Mouse (Mus musculus) hindlimb bud, embryonic 11.5 days (tissue): ENCODE data around the gene Depp1.
A peak's percentile ranks its signal among the peaks of the same experiment; 100 is the strongest.
"Not testable (repeated sequence)": the region's sequence is repeated elsewhere in the genome, so short reads cannot be mapped to it uniquely, and the experiment has no call there.

Experiments
- DNase-seq: peaks from one replicate; pipeline ENCODE4 v3.0.0-alpha.2; 2012; ENCODE audit warnings: low read depth, low spot score; ENCODE audit errors: extremely low spot score

Depp1 gene

DNA sequence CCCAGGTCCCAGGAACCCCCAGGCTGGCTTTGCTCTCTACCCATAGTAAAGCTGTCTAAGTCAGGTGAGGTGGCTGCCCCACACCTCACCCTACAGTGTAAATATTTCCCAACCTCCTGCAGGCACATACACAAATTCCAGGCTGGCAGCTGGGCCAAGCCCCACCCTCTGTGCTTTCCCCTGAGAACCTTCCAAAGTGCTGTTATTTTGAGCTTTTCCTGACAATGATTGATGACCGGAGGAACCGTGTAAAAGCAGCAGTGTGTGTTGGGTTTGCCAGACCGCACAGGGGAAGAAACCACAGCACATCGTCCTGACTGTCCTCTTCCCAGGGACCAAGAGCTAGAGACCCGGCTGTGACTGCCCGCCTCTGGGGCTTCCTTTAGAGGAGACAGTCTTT lies at the start of gene Depp1:
Gene Depp1 (plus strand): TSS at position 204 of the 400 bp plus-strand sequence.
- no peak for DNase-seq

DNA sequence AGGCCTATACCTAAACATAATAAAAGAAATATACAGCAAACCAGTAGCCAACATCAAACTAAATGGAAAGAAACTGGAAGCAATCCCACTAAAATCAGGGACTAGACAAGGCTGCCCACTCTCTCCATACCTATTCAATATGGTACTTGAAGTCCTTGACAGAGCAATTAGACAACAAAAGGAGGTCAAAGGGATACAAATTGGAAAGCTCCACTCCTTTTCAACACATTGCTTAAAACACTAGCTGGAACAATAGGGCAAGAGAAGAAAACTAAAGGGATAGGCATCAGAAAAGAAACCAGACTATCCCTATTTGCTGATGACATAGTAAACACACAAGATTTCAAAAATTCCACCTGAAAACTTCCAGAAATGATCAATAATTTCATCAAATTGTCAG lies 49.4 kb upstream of the Depp1 start:
- not testable (repeated sequence) for DNase-seq

DNA sequence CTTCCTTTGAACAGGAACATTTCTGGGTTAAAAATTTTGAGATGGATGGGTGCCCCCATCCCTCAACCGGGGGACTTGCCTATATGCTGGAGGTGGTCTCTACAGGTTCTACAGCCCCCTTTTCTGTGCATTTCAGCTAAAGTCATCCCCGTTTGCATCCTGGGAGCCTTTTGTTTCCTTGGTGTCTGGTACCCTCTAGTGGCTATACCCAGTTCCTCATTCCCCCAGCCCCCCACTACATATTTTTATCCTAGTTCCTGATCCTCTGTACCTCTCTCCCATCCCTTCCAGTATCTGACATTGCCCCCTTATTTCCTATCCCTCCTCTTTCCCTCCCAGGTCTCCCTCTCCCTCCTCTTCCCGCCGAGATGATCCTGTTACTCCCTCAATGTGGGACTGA lies 43.2 kb upstream of the Depp1 start:
- no peak for DNase-seq

DNA sequence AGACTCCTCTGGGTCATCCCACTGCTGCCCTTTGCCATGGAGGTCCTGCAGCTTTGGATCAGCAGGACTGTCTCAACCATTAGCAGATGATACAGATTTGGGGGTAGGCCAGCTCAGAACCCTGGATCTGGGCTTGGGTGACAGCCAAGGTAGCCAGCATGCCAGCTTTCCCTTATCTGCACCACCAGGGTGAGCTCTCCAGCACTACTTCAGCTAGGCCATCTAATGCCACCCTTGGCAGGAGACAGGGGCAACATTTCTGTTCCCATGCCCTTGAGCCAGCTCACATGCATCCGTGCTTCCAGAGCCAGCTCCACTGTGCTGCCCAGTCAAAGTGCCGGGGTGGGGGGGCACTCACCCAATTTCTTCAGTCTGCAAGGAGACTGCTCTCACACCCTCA lies 34.7 kb upstream of the Depp1 start:
- DNase-seq, result no peak

DNA sequence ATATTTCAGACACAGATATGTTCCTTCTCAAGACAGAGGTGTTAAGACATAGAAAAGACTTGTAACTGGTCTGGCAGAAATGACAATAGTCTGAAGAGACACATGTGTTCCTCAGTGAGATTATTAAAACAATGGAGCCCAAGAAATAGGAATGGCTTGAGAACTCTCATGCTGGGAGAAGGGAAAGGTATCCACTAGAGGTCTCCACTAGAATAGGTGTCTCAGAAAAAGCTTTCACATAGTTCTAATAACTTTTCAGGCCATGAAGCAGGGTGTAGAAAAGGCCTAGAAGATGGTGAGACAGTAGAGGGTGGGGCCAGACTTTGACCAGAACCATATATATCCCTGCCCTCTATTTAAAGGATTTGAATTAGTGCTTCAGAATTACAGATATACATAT lies 32.3 kb upstream of the Depp1 start:
- DNase-seq, result no peak

DNA sequence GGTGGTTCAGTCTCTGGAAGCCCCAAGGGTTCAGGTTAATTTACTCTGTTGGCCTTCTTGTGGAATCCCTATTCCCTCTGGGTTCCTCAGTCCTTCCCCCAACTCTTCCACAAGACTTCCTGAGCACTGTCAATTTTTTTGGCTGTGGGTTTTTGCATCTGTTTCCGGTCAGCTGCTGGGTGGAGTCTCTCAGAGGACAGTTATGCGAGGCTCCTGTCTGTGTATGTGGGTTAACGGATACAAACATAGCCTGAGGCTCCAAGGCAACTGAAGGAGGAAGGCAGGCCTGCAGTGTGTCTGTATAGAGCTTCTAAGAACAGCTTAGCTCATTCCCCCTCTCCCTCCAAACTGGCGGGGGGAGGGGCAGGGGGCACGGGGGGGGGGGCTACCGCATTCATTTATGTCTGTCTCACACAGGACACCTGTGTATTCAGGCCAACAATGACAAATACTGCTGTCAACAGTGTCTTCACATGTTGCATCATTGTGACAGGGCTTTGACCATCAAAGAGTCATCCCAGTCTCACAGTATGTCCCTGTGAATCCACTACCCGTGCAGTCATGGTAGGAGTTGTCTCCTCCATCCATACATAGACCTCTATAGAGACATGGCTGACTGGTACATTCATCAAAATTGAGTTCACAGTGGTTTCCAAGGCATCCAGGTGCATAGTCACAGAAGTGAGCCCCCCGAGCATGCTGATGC lies 28.9 kb upstream of the Depp1 start:
- DNase-seq, result no peak

DNA sequence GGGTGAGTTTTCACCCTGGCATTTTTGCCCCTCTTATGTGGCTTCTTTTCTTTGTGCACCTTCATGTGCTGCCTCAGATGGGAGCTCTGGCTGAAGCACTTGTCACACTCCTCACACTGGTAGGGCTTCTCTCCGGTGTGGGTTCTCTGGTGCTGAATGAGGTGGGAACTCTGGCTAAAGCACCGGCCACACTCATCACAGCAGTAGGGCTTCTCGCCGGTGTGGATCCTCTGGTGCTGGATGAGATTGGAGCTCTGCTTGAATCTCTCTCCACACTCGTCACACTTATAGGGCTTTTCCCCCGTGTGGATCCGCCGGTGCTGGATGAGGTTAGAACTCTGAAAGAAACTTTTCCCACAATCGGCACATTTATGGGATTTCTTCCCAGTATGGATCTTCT lies 24.0 kb upstream of the Depp1 start:
- not testable (repeated sequence) for DNase-seq

DNA sequence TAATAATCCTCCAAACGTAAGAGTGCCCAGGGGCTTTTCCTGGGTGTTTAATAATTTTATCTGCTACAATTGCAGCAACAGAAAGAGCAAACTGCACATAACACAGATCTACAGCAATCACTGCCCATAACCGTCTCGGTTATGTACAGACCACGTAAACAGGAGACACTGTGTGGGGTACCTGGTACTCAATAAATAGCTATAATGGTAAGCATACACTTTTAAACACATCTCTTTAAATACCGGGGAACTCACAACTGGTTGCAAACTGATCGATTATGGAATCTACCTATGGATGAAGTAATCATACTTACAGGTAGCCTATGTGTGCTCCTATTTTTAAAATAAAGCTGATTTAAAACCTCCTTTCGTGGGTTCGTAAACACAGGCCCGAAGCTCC lies 22.3 kb upstream of the Depp1 start:
- no peak for DNase-seq

DNA sequence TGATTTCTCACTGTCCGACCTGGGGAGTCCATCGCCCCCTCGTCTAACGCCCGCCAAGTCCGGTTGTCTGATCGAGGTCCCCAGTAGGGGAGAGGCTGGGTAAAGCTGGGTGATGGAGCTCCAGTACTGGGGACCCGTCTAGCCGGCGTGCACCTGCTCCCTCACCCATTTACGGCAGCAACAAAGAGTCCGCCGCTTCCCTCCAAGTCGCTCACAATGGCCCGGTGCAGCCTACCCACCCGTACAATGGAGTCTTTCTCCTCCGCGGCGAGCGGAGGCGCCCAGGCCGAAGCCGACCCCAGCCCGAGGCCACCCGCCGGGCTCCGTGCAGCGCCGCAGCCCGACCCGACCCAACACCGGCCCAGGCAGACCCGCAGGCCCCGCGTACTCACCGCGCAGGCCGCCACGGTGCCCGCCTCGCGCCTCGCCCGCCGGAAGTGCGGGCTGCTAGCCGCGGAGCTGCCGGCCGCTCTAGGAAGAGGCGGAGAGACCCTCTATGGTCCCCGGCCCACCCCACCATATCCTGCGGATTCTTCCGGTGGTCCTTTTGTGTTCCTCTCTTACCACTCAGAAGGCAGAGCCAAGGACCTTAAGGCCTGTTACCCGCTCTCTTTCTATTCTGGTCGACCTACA lies 21.8 kb upstream of the Depp1 start, which contains the start of gene Zfp422:
Gene Zfp422 (minus strand): TSS at position 461 of the 633 bp plus-strand sequence.
- peak; percentile 30 for DNase-seq

DNA sequence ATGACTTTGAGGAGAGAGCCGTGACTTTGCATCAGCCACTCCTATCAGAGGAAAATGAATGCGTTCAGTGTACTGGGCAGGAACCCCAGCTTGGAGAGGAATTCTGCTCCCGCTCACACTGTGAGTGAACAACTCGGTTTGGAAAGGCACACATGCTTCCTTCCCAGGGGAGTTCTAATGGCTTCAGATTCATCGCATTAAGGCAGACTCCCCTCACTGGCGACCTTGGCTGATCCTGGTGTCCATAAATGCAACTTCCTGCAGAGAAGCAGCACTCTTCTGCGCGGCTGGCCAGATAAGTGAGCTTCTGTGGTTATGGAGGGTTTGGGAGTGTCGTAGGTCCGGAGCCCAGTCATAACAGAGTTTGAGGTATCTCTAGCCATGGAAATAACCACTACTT lies 20.6 kb upstream of the Depp1 start:
- no peak for DNase-seq

DNA sequence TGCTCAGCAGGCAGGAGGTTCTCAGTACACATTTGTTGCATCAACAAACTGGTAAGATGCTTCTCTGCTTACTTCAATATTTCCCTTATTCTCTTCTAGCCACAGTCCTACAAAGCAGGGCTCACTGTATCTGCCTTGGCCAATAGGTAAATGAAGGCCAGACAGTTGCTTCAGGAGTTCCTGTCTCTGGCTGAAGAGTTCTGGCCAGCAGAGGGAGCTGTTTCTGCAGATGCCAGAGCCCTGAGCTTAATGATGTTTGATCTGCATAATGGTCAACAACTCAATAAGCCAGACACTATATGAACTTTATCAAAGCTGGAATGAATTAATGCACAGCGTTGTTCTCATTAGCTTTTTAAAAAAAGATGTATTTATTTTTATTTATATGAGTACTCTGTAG lies 18.3 kb upstream of the Depp1 start:
- no peak for DNase-seq

DNA sequence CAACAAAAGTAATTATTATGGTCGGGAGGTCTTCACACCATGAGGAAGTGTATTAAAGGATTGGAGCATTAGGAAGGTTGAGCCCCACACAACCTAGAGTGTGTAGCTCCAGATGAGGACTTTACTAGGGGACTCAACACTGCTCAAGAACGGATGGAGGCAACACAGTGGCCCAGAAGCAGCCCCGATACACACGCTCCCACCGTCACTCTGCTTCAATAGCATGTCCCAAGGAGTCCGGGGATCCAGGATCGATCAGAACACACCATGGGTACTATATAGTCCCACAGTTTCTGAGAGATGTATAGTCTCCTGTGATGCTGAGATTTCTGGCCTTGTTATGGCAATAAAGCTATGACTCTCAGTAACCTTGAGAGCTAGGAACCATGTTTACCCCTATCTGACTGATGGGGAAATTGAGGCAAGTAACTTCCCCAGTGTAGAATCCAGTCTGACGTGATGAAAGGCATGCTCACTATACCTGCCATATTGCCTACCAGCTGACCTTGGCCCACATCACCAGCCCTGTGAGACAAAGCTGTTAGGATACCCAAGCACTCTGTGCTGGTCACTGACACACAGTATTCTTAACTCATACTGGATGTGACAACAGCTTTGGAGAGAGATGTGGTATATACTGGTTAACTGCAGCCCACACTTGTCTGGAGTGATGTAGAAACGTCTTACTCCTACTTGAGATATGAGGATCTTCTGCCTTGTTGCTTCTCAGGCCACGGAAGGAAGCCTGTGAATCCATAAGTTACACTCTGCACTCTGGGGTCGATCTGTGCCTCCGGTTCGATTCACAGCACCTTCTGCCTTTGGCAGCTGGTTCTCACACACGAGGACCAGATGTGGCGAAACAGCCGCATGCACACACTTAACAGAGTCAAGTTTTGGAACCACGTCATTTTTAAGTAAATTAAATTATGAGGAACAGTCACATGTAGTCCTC lies 16.4 kb upstream of the Depp1 start:
- DNase-seq, result no peak

DNA sequence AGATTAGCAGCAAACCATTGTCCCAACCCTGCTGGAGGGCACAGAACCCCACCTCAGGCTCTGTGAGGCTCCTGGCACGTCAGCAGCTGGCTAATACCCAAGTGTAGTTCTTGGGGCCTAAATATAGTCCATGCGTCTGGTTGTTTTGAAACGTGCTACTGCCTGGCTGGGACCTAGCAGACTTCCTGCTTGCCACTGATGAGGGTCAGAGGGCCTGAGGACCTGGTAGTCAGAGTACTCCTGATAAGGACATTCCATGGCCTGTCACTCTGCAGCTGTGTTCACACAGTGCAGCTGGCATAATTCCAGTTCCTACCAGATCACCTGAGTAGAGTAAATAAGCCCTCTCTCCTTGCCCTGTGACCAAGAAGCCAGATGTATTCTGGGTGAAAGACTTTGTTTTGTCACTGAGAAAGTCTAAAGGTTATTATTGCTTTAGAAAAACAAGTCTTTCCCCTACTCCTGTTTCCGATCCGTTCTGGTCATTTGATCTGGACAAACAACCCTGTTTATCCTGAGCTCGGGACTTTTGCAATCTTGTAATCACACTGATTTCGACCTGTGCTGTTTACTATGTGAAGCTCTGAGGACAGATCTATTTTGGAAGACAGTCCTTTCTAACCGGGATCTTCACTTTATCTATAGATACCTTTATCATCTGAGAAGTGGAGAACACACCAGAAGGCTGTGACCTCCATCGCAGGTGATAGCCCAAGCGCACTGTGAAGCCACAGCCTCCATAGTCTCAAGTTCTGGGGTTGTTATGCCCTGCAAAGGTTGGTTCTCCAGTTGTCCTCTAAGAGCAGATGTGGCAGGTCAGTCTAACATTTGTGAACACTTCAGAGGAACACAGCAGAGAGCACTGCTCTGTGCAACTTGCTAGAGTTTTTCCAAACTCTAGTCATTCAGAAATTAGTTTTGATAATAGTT lies 14.9 kb upstream of the Depp1 start:
- no peak for DNase-seq

DNA sequence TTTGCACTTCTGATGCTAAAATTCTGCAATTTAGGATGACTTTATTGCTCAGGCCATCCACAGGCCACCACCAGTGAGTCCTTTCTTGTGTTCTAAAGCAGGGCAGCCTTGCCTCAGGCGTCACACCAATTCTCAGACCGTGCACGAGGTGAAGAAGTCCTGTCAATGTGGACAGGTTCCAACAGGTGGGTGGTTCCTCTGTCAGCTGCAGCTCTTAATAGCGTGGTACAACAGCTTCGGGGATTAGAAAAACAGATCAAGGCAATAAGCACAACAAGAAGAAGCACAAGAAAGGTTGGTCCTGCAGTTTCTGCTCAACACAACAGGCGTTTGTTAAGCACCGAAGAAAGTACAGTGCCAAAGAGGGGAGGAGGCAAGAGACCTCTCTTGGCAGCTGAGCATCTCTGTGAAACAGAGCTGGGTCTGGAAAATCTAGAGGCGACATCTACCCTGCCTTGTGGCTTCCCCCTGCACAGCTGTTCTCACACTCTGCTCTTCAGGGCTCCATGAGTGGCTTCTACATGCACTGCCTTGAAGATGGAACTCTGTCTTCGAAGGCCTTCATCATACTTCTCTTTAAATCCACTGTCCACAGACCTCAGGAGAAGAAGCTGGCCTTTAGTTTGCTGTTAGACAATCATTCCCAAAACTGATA lies 13.7 kb upstream of the Depp1 start:
- DNase-seq, result no peak

DNA sequence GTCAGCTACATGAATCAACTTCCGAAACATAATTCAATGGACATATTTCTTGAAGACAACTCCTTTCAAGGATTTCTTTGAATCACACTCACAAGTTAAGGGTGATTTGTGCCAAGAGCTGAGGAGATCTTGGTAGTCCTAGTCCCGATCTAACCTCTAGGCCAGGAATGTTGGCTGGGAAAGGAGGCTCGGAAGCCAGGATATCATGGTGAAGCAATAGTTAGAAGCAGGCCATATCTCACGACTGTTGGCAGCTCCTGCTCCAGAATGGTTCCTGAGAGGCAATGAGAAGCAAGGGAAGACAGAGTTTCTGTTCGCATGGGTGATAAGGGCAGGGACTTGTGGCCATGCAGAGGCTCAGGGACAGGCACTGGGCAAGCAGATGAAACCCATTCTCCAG lies 12.9 kb upstream of the Depp1 start:
- DNase-seq, result no peak

DNA sequence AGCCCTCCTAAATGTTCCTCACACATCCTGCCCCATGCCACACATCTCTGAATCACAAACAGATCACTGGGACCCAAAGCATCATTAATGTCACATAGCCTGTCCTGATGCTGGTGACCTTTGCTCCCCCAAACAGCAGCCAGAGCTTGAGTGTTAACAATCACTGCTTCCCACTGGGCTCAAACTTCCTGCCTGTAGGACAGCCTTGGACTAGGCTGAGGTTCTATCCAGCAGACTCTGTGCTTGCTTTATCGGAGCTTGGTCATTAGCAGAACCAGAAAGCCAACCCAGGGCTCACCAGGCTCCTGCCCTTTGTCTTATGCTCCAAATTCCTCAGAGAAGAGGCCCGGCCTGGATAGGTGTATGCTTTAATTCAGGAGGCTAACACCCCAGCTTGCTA lies 11.5 kb upstream of the Depp1 start:
- DNase-seq, result no peak

DNA sequence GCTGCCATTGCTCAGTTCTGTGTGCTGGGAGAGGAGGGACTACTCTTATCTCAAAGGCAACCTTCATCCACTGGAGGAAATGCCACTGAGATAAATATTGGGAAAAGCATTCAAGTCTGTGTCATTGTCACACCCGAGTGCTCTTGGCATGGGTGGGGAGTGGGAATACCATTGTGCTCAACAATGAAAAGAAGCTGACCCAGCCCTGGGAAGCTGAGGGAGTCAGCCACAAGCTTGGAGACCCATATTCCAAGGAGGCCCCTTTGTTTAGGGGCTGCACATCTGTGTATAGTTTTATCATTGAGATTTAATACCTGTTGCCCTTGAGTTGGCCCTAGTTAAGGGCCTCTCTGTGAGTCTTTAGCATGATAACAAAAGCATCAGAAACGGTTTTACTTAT lies 10.7 kb upstream of the Depp1 start:
- DNase-seq, result no peak

DNA sequence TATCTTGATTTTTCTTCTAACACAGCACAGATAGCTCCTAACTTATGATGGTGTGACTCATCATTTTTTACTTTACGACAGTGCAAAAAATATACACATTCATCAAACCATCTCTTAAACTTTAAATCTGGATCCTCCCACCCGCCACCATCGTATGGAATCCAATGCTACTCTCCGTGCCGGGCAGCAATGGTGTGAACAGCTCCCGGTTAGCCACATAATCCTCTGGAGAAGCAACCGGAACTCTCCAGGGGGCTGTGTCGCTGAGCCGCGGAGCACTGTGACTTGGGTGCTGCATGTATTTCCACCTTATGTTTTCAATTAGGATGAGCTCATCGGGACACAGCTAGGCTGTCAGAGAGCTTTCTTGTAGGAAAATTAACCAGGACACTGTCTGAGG lies 7.5 kb upstream of the Depp1 start:
- no peak for DNase-seq

DNA sequence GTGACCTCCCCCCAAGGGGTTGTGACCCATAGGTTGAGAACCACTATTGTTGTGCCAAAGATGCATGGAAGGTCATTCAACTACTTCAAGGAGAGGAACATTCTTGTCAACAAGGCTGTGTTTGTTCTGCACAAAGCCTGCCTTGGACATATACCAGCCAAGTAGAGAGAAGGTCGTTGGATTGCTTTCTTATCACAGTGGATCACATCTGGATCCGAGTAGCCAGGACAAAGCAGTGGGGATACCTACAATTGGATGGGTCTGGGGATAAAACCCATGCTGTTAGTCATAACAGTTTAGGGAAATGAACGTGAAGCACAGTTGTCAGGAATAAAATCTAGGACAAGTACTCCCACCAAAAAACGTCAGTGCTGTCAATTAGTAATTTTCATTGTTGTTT lies 6.5 kb upstream of the Depp1 start:
- no peak for DNase-seq

DNA sequence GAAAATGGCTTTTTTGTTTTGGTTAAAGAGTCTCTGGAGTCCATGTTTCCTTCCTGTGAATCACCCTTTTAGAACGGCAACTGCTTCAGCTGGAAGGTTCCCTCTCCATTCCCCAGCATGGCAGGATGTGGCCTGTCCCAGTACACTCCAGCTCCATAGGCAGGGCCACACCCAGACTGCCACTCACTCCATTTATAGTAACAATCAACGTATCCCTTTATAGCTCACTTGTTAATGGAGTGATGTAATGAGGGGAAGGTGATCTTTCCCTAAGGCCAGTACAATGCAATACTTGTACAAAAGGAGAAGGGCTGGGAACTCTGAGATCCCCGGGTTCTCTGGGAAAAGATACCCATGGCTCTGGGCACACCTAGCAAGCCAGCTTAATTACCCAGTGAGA lies 6.1 kb upstream of the Depp1 start:
- no peak for DNase-seq
